14 mouse cellular contexts compared by ENCODE assay signal in the genomic region with DNA sequence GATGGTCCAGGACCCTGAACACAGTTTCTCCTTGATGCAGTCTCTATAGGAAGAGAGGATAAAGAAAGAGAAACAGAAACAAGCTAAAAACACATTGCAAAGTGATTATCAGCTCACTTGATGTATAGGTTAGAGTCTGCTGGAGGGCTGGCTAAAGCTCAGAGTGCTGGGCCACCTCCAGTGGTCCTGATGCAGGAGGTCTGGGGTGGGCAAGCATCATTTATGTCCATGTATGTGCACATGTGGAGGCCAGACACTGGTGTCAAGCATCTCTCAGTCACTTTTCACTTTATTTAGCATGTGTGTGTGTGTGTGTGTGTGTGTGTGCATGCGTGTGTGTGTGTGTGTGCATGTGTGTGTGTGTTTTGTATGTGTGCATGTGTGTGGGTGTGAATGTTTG.
"Had no signal": no experiment of that assay in that cellular context is flagged by ENCODE, and none has a peak within 500 bp of the region (broad histone marks: within the 10 kb centered on the region; RNA-seq: fewer than 3 reads in every experiment).

No protein-coding gene starts in this region.

- H3K4me3 ChIP-seq: neural tube, embryonic 15.5 days; stomach, embryonic 15.5 days had no signal

- H3K27me3 ChIP-seq: stomach, embryonic 15.5 days had no signal

- H3K9me3 ChIP-seq: neural tube, embryonic 15.5 days; stomach, embryonic 15.5 days had no signal

- H3K4me1 ChIP-seq: stomach, embryonic 15.5 days had no signal

- H3K27ac ChIP-seq: neural tube, embryonic 15.5 days; stomach, embryonic 15.5 days; stomach, postnatal 0 days had no signal

- H3K9ac ChIP-seq: neural tube, embryonic 15.5 days; stomach, embryonic 15.5 days had no signal

- DNase-seq: right cerebral cortex, adult 18-20 months; right cerebral cortex, postnatal 14 days; right cerebral cortex, postnatal 25 days; right cerebral cortex, postnatal 4 days; spleen, adult 18-20 months; thymus, adult 18-20 months; thymus, adult 2 months; thymus, postnatal 14 days; thymus, postnatal 25 days; thymus, postnatal 36 days; thymus, postnatal 4 days had no signal

- H3K4me2 ChIP-seq: neural tube, embryonic 15.5 days; stomach, embryonic 15.5 days had no signal

- H3K36me3 ChIP-seq: neural tube, embryonic 15.5 days; stomach, embryonic 15.5 days had no signal
